In the genomic region with DNA sequence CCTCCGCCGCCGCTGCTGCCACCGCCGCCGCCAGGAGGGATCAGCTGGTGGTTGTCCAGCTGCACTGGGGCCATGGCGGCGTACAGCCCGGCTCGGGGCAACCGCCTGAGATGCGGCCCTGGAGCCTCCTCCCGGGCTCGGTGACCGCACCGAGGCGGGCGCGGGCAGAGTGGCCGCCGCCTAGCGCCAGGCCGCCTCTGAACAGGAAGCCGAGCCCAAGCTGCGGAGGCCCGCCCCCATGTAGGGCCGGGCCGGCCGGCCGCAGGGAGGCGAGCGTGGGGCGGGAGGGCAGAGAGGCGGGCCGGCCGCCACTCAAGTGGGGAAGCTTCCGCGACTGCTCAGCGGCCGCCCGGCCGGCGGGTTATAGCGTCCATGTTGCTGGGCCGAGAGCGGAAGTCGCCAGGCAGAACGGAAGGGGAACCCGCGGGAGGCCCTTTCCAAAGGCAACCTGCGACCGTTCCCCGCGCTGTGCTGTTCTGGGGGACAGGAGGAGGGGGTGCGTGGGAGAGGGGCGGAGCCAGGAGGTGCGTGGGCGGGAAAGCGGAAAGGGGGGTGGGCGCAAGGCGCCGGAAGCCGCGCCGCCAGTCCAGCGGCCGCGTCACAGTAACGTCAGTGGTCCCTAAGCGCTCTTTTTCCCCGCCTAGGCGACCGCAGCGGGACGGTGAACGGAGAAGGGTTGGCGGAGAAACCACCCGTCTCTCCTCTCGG, we compare ENCODE assay signal across 8 mouse cellular contexts. TPM values are rescaled to one million over a fixed set of nuclear protein-coding genes. Genes with fewer than 3 reads are reported as not detected.
DNase-seq lines count a peak whose midpoint lies in the region; ATAC-seq and TF ChIP-seq lines count a peak whose summit lies in the region.

Gene Med14, minus strand, starts transcription at position 448 of the 708 bp plus-strand sequence.

- peak; percentile 86 for TF ChIP-seq POLR2A in small intestine, adult 2 months (IDR thresholded peaks at IDR 0.05; ENCODE audit: low read depth, low read length)

- H3K27ac ChIP-seq in embryonic facial prominence, embryonic 12.5 days, result peak within 1 kb of the TSS; percentile 97
- peak within 1 kb of the TSS; percentile 85 for H3K27ac ChIP-seq in limb, embryonic 11.5 days (replicated peaks; ENCODE audit: low read depth, low read length)
- H3K27ac ChIP-seq in midbrain, embryonic 13.5 days, result peak within 1 kb of the TSS; percentile 96
- peak within 1 kb of the TSS; percentile 97 for H3K27ac ChIP-seq in small intestine, adult 2 months (ENCODE audit: insufficient read depth, low read depth, low read length)

- H3K9me3 ChIP-seq in embryonic facial prominence, embryonic 12.5 days, result no peaks in the 10 kb centered on the region
- no peaks in the 10 kb centered on the region for H3K9me3 ChIP-seq in limb, embryonic 11.5 days (ENCODE audit: control insufficient read depth, low read length)
- H3K9me3 ChIP-seq in midbrain, embryonic 13.5 days, result no peaks in the 10 kb centered on the region

- ATAC-seq in embryonic facial prominence, embryonic 12.5 days (ENCODE audit: insufficient number of reproducible peaks, insufficient read depth, low FRiP score, low TSS enrichment), result peak; percentile 97
- ATAC-seq in limb, embryonic 11.5 days (ENCODE audit: insufficient number of reproducible peaks, low FRiP score, low TSS enrichment, low read depth), result peak; percentile 96
- ATAC-seq in midbrain, embryonic 13.5 days, result peak; percentile 98

- H3K4me3 ChIP-seq in embryonic facial prominence, embryonic 12.5 days, result peak within 1 kb of the TSS; percentile 62
- peak within 1 kb of the TSS; percentile 50 for H3K4me3 ChIP-seq in limb, embryonic 11.5 days (ENCODE audit: low read depth, low read length)
- peak within 1 kb of the TSS; percentile 64 for H3K4me3 ChIP-seq in midbrain, embryonic 13.5 days (replicated peaks)
- peak within 1 kb of the TSS; percentile 100 for H3K4me3 ChIP-seq in small intestine, adult 2 months (ENCODE audit: low read depth, low read length)

- 9% methylated on average over 66 of the region's 79 CpGs for WGBS in embryonic facial prominence, embryonic 12.5 days
- 9% methylated on average over 45 of the region's 79 CpGs for WGBS in limb, embryonic 11.5 days
- WGBS in midbrain, embryonic 13.5 days, result 16% methylated on average over 67 of the region's 79 CpGs
- WGBS in small intestine, adult 2 months, result 8% methylated on average over 50 of the region's 79 CpGs

- no peak for TF ChIP-seq CTCF in small intestine, adult 2 months (IDR thresholded peaks at IDR 0.05; ENCODE audit: extremely low read depth, insufficient read length, insufficient replicate concordance, low read depth, low read length)

- peak; percentile 83 for DNase-seq in 3T3-L1 (ENCODE audit: low read depth, low spot score)
- DNase-seq in adrenal gland, postnatal 36 days, result peak; percentile 87 to 90
- DNase-seq in heart, adult 11 months, result peak; percentile 99
- DNase-seq in kidney, adult 18-20 months, result peak; percentile 85
- peak; percentile 86 for DNase-seq in limb, embryonic 11.5 days (ENCODE audit: low spot score)

- H3K27me3 ChIP-seq in embryonic facial prominence, embryonic 12.5 days, result peaks cover 11% of the 10 kb centered on the region
- peaks cover 10% of the 10 kb centered on the region for H3K27me3 ChIP-seq in limb, embryonic 11.5 days (ENCODE audit: control insufficient read depth, insufficient read depth, low read length)
- H3K27me3 ChIP-seq in midbrain, embryonic 13.5 days, result no peaks in the 10 kb centered on the region; the same call in 1 of the 2 replicates
- no peaks in the 10 kb centered on the region for H3K27me3 ChIP-seq in small intestine, adult 2 months (ENCODE audit: control insufficient read depth, insufficient read depth, low read length)

- H3K4me1 ChIP-seq in embryonic facial prominence, embryonic 12.5 days, result no peaks in the 10 kb centered on the region
- 0 out of 2 replicates have a peak, but pooled peaks cover 3% of the 10 kb centered on the region for H3K4me1 ChIP-seq in limb, embryonic 11.5 days (ENCODE audit: control insufficient read depth, insufficient read depth, low read length)
- peaks cover 14% of the 10 kb centered on the region for H3K4me1 ChIP-seq in midbrain, embryonic 13.5 days (replicated peaks)
- H3K4me1 ChIP-seq in small intestine, adult 2 months (ENCODE audit: control insufficient read depth, insufficient read depth, insufficient read length, low read length), result no peaks in the 10 kb centered on the region

- H3K9ac ChIP-seq in embryonic facial prominence, embryonic 12.5 days, result peak within 1 kb of the TSS; percentile 79
- H3K9ac ChIP-seq in limb, embryonic 11.5 days (ENCODE audit: low read length), result peak within 1 kb of the TSS; percentile 79
- peak within 1 kb of the TSS; percentile 81 for H3K9ac ChIP-seq in midbrain, embryonic 13.5 days (replicated peaks)

- H3K36me3 ChIP-seq in embryonic facial prominence, embryonic 12.5 days, result no peaks in the 10 kb centered on the region
- H3K36me3 ChIP-seq in limb, embryonic 11.5 days (ENCODE audit: control insufficient read depth, insufficient read depth, low read length), result no peaks in the 10 kb centered on the region
- no peaks in the 10 kb centered on the region for H3K36me3 ChIP-seq in midbrain, embryonic 13.5 days
- H3K36me3 ChIP-seq in small intestine, adult 2 months (ENCODE audit: control insufficient read depth, insufficient read depth, low read length), result no peaks in the 10 kb centered on the region

- H3K4me2 ChIP-seq in embryonic facial prominence, embryonic 12.5 days (replicated peaks), result peak within 1 kb of the TSS; percentile 50
- peak within 1 kb of the TSS; percentile 54 for H3K4me2 ChIP-seq in limb, embryonic 11.5 days (ENCODE audit: low read depth, severe bottlenecking)
- H3K4me2 ChIP-seq in midbrain, embryonic 13.5 days (replicated peaks), result peak within 1 kb of the TSS; percentile 63

RNA-seq across cellular contexts. Expression of gene Med14, which starts in this region (rescaled TPM):
- total RNA-seq in adrenal gland, postnatal 36 days (2021), result 10 to 100 TPM; 23.2 to 24.7 TPM
- polyA plus RNA-seq in embryonic facial prominence, embryonic 12.5 days (2016; fragmentation: Nextera tagmentation; extraction: Ambion mirVana), result 13.5 and 13.8 TPM in 2 replicates
- polyA plus RNA-seq in limb, embryonic 11.5 days (2014; fragmentation: Nextera tagmentation; extraction: Ambion mirVana), result 23.8 and 28.6 TPM in 2 replicates
- polyA plus RNA-seq in midbrain, embryonic 13.5 days (2015; fragmentation: Nextera tagmentation; extraction: Ambion mirVana), result 11.7 and 14.5 TPM in 2 replicates
- polyA plus RNA-seq in small intestine, adult 2 months (2012; rRNA removed), result 6.5 and 9.4 TPM in 2 replicates

Comparison
In these comparisons a context has a peak if more than half of its experiments do, and no peak if none do; other contexts are left out.
1. Peak in every context shown above with its lines: DNase-seq, ATAC-seq, H3K4me3 ChIP-seq and H3K27ac ChIP-seq.
2. H3K4me3 ChIP-seq: peak in every context shown above with its lines; median percentile 100 in small intestine, adult 2 months; 64 in midbrain, embryonic 13.5 days; 62 in embryonic facial prominence, embryonic 12.5 days; 50 in limb, embryonic 11.5 days.